Mouse (Mus musculus): ENCODE results near the gene Tnfaip2. TPM values are rescaled to one million over a fixed set of nuclear protein-coding genes. Genes with fewer than 3 reads are reported as not detected.

Gene Tnfaip2
- total RNA-seq, 1 experiment from 2014 or later: 27.4 TPM

DNA sequence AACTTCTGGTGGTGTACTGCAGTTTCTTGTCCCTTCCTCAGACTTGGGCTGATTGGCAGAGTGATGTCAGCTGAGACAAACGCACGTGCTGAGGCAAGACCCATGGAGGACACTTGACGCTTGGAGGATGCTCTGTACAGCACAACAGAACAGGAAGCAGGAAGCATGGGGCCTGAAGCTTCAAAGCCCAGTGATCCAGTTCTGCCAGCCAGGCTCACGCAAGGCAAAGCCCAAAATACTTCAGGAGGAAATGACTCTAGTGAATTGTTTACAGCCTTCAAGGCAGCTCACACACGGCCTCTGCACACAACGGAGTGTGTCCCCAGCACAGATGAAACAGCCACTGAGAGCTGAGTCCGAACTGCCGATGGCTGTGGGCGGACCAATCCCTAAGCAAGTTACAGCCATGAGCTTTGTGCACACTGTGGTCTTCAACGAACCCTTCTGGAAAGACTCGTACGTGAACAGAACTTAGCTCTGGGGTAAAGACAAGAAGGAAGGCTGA is 60.8 kb downstream of the Tnfaip2 start:
- ATAC-seq (replicated peaks; ENCODE audit: insufficient number of reproducible peaks, low FRiP score, low TSS enrichment, poor library complexity, severe bottlenecking): no peak

GRCm38 (mm10) chr12:111503571-111503970 is 61.3 kb downstream of the Tnfaip2 start:
- ATAC-seq (replicated peaks; ENCODE audit: insufficient number of reproducible peaks, low FRiP score, low TSS enrichment, poor library complexity, severe bottlenecking): no peak

Other genes starting within 250 kb of the Tnfaip2 start
- 1.2 TPM in 1 of 3 replicates, not detected in the others for gene Amn, start 171.4 kb upstream of the Tnfaip2 start, total RNA-seq (2017)
- 37.5 to 41.2 TPM (median 40.7 TPM) in 3 replicates for gene Cdc42bpb, start 64.8 kb upstream of the Tnfaip2 start, total RNA-seq (2017)
- not detected in 3 replicates for gene Lbhd2, start 35.7 kb upstream of the Tnfaip2 start, total RNA-seq (2017)
- 1.1 TPM in 1 of 3 replicates, not detected in the others for gene Exoc3l4, start 25.5 kb upstream of the Tnfaip2 start, total RNA-seq (2017)
- not detected in 3 replicates for gene Gm266, start 43.4 kb downstream of the Tnfaip2 start, total RNA-seq (2017)
- gene Eif5, start 95.5 kb downstream of the Tnfaip2 start, total RNA-seq (2017): 371 to 483 TPM (median 423 TPM) in 3 replicates
- 92.2 to 123 TPM (median 92.7 TPM) in 3 replicates for gene Mark3, start 132.1 kb downstream of the Tnfaip2 start, total RNA-seq (2017)
- gene Ckb, start 229.9 kb downstream of the Tnfaip2 start, total RNA-seq (2017): 21.5 to 39.0 TPM (median 37.5 TPM) in 3 replicates
- 2.2 to 2.7 TPM (median 2.5 TPM) in 3 replicates for gene Trmt61a, start 235.6 kb downstream of the Tnfaip2 start, total RNA-seq (2017)

Data from monocyte, adult 5-6 weeks (primary cell).